Mouse (Mus musculus): Measurements from ENCODE around the gene Tmem203. TPM values are rescaled to one million over a fixed set of nuclear protein-coding genes. Genes with fewer than 3 reads are reported as not detected.
A peak's percentile ranks its signal among the peaks of the same experiment; 100 is the strongest.

Gene Tmem203
- polyA plus RNA-seq, 1 experiment from 2014 or later = 13.6 TPM

- H3K9ac ChIP-seq (ENCODE audit: low read length) = no peak overlapping the region
- no peak overlapping the region for H3K4me2 ChIP-seq (ENCODE audit: low read depth, low read length, severe bottlenecking)
- H3K27ac ChIP-seq (ENCODE audit: low read depth, low read length) = no peak overlapping the region
- peaks cover 52% of the 10 kb centered on the region for H3K27me3 ChIP-seq (ENCODE audit: control insufficient read depth, insufficient read depth, low read length)
- H3K4me3 ChIP-seq (ENCODE audit: low read depth, low read length) = no peak overlapping the region
- ATAC-seq (replicated peaks; ENCODE audit: low FRiP score) (no peak), DNase-seq (ENCODE audit: low spot score) (no peak)
- no peaks in the 10 kb centered on the region for H3K9me3 ChIP-seq (ENCODE audit: control insufficient read depth, low read length)
- WGBS = 79% methylated on average over 7 of the region's 7 CpGs
- peaks cover 3% of the 10 kb centered on the region; the same call in 1 of the 2 replicates for H3K4me1 ChIP-seq (replicated peaks; ENCODE audit: control insufficient read depth, insufficient read depth, low read length)
- H3K36me3 ChIP-seq (ENCODE audit: control insufficient read depth, insufficient read depth, low read length) = peaks cover 7% of the 10 kb centered on the region; the same call in 1 of the 2 replicates
These were observed 33.6 kb downstream of the Tmem203 start for GRCm38 (mm10) chr2:25288734-25289345.

GRCm38 (mm10) chr2:25289651-25290050 lies 34.4 kb downstream of the Tmem203 start, which contains the start of gene Lrrc26:
Gene Lrrc26 (plus strand): TSS chr2:25289915.
- DNase-seq (ENCODE audit: low spot score) = no peak
- ATAC-seq (replicated peaks; ENCODE audit: low FRiP score) = no peak
- Histone ChIP-seq H3K36me3 (ENCODE audit: control insufficient read depth, insufficient read depth, low read length) (peaks cover 5% of the 10 kb centered on the region; the same call in 1 of the 2 replicates), H3K4me3 (ENCODE audit: low read depth, low read length) (no peak within 1 kb of the TSS), H3K9ac (ENCODE audit: low read length) (no peak within 1 kb of the TSS), H3K4me1 (replicated peaks; ENCODE audit: control insufficient read depth, insufficient read depth, low read length) (peaks cover 3% of the 10 kb centered on the region; the same call in 1 of the 2 replicates), H3K4me2 (ENCODE audit: low read depth, low read length, severe bottlenecking) (no peak within 1 kb of the TSS), H3K27ac (ENCODE audit: low read depth, low read length) (no peak within 1 kb of the TSS), H3K27me3 (ENCODE audit: control insufficient read depth, insufficient read depth, low read length) (peaks cover 52% of the 10 kb centered on the region), H3K9me3 (ENCODE audit: control insufficient read depth, low read length) (no peaks in the 10 kb centered on the region)
- WGBS = 10% methylated on average over 11 of the region's 11 CpGs

- H3K9me3 ChIP-seq (ENCODE audit: control insufficient read depth, low read length) = no peaks in the 10 kb centered on the region
- ATAC-seq (replicated peaks; ENCODE audit: low FRiP score) (no peak), DNase-seq (ENCODE audit: low spot score) (no peak)
- peaks cover 3% of the 10 kb centered on the region; the same call in 1 of the 2 replicates for H3K36me3 ChIP-seq (ENCODE audit: control insufficient read depth, insufficient read depth, low read length)
- peaks cover 52% of the 10 kb centered on the region for H3K27me3 ChIP-seq (ENCODE audit: control insufficient read depth, insufficient read depth, low read length)
- H3K9ac ChIP-seq (ENCODE audit: low read length) = no peak overlapping the region
- H3K27ac ChIP-seq (ENCODE audit: low read depth, low read length) = no peak overlapping the region
- H3K4me3 ChIP-seq (ENCODE audit: low read depth, low read length) = no peak overlapping the region
- WGBS = 1% methylated on average over 54 of the region's 54 CpGs
- peaks cover 3% of the 10 kb centered on the region; the same call in 1 of the 2 replicates for H3K4me1 ChIP-seq (replicated peaks; ENCODE audit: control insufficient read depth, insufficient read depth, low read length)
- H3K4me2 ChIP-seq (ENCODE audit: low read depth, low read length, severe bottlenecking) = no peak overlapping the region
These were observed 35.0 kb downstream of the Tmem203 start for GRCm38 (mm10) chr2:25290101-25290815.

DNA sequence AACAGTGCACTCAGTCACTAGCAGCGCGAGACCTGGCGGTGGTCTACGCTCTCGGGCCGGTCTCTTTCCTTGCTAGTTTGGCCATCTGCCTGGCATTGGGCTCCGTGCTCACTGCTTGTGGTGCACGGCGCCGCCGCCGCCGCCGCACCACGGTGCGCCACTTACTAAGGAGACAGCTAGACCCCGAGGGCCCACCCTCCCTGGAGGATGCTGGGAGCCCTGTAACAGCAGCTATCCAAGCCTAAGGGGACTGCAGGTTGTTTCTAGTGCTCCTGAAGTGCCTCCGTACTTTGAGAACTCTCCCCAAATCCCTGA lies 35.5 kb downstream of the Tmem203 start:
- peaks cover 3% of the 10 kb centered on the region; the same call in 1 of the 2 replicates for H3K4me1 ChIP-seq (replicated peaks; ENCODE audit: control insufficient read depth, insufficient read depth, low read length)
- no peak overlapping the region for H3K27ac ChIP-seq (ENCODE audit: low read depth, low read length)
- H3K4me3 ChIP-seq (ENCODE audit: low read depth, low read length) = no peak overlapping the region
- H3K27me3 ChIP-seq (ENCODE audit: control insufficient read depth, insufficient read depth, low read length) = peaks cover 52% of the 10 kb centered on the region
- ATAC-seq (replicated peaks; ENCODE audit: low FRiP score) (no peak), DNase-seq (ENCODE audit: low spot score) (no peak)
- no peak overlapping the region for H3K9ac ChIP-seq (ENCODE audit: low read length)
- H3K9me3 ChIP-seq (ENCODE audit: control insufficient read depth, low read length) = no peaks in the 10 kb centered on the region
- peaks cover 2% of the 10 kb centered on the region; the same call in 1 of the 2 replicates for H3K36me3 ChIP-seq (ENCODE audit: control insufficient read depth, insufficient read depth, low read length)
- 2% methylated on average over 18 of the region's 18 CpGs for WGBS
- no peak overlapping the region for H3K4me2 ChIP-seq (ENCODE audit: low read depth, low read length, severe bottlenecking)

- Histone ChIP-seq H3K27ac (ENCODE audit: low read depth, low read length) (no peak overlapping the region), H3K4me1 (replicated peaks; ENCODE audit: control insufficient read depth, insufficient read depth, low read length) (peaks cover 3% of the 10 kb centered on the region; the same call in 1 of the 2 replicates), H3K4me2 (ENCODE audit: low read depth, low read length, severe bottlenecking) (peak overlapping the region; percentile 26; the same call in 1 of the 2 replicates), H3K4me3 (ENCODE audit: low read depth, low read length) (no peak overlapping the region), H3K9me3 (ENCODE audit: control insufficient read depth, low read length) (no peaks in the 10 kb centered on the region), H3K9ac (ENCODE audit: low read length) (no peak overlapping the region), H3K27me3 (ENCODE audit: control insufficient read depth, insufficient read depth, low read length) (peaks cover 52% of the 10 kb centered on the region), H3K36me3 (ENCODE audit: control insufficient read depth, insufficient read depth, low read length) (no peaks in the 10 kb centered on the region)
- ATAC-seq (replicated peaks; ENCODE audit: low FRiP score) (peak; percentile 25; the same call in 1 of the 2 replicates), DNase-seq (ENCODE audit: low spot score) (no peak)
- WGBS = 6% methylated on average over 31 of the region's 32 CpGs
These were observed 36.2 kb downstream of the Tmem203 start for GRCm38 (mm10) chr2:25291184-25292053.

DNA sequence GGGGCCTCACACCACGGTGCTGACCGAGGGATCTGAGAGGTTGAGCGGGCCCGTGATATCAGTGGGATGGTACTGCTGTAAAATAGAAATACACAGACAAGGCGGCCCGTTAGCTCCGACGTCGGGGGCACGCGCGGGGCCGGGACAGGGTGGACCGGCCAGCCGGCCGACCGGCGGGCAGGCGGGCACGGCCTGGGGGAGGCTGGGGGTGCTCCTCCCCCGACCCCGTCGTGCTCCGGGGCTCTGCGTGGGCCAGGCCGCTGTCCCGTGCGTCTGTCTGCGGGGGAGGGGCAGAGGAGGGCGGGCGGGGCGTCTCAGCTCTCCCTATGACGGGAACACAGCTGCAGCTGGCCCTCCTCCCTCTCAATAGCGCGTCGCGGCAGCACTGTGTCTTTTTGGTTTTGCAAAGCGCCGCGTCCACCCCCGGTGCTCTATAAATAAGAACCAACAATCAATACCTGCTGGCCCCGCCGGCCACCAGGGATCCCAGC lies 36.9 kb downstream of the Tmem203 start:
- Histone ChIP-seq H3K9ac (ENCODE audit: low read length) (peak overlapping the region; percentile 37; the same call in 1 of the 2 replicates), H3K4me3 (ENCODE audit: low read depth, low read length) (peak overlapping the region; percentile 15), H3K9me3 (ENCODE audit: control insufficient read depth, low read length) (no peaks in the 10 kb centered on the region), H3K4me2 (ENCODE audit: low read depth, low read length, severe bottlenecking) (peak overlapping the region; percentile 26; the same call in 1 of the 2 replicates), H3K27me3 (ENCODE audit: control insufficient read depth, insufficient read depth, low read length) (peaks cover 52% of the 10 kb centered on the region), H3K4me1 (replicated peaks; ENCODE audit: control insufficient read depth, insufficient read depth, low read length) (peaks cover 3% of the 10 kb centered on the region; the same call in 1 of the 2 replicates), H3K27ac (ENCODE audit: low read depth, low read length) (no peak overlapping the region), H3K36me3 (ENCODE audit: control insufficient read depth, insufficient read depth, low read length) (no peaks in the 10 kb centered on the region)
- DNase-seq (ENCODE audit: low spot score) (no peak), ATAC-seq (replicated peaks; ENCODE audit: low FRiP score) (no peak)
- 6% methylated on average over 40 of the region's 43 CpGs for WGBS

DNA sequence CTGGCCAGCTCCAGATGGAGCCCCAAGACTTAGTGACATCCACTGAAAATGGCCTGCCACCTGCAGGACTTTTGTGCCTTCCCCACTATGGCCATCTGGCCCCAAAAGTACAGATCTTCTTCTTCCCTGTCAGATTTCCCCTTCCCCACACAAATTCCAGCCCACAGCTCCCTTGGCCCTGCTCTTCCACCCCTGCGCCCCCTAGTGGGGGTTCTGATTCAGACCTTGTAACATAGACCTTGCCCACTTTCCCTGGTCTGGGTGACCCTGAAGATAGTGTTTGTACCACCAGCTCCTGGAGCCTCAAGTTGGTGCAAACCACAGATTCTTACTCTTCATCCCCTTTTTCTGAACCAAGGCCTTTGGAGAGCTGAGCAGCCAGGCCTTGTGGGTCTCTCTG lies 37.6 kb downstream of the Tmem203 start:
- WGBS = 0% methylated on average over 1 of the region's 1 CpGs
- H3K4me3 ChIP-seq (ENCODE audit: low read depth, low read length) = no peak overlapping the region
- ATAC-seq (replicated peaks; ENCODE audit: low FRiP score) = no peak

GRCm38 (mm10) chr2:25293706-25294105 lies 38.5 kb downstream of the Tmem203 start:
- DNase-seq (ENCODE audit: low spot score) (no peak), ATAC-seq (replicated peaks; ENCODE audit: low FRiP score) (no peak)
- H3K36me3 ChIP-seq (ENCODE audit: control insufficient read depth, insufficient read depth, low read length) = no peaks in the 10 kb centered on the region
- no peak overlapping the region for H3K4me2 ChIP-seq (ENCODE audit: low read depth, low read length, severe bottlenecking)
- H3K9me3 ChIP-seq (ENCODE audit: control insufficient read depth, low read length) = no peaks in the 10 kb centered on the region
- H3K27me3 ChIP-seq (ENCODE audit: control insufficient read depth, insufficient read depth, low read length) = peaks cover 44% of the 10 kb centered on the region
- H3K27ac ChIP-seq (ENCODE audit: low read depth, low read length) = no peak overlapping the region
- no peak overlapping the region for H3K9ac ChIP-seq (ENCODE audit: low read length)
- 72% methylated on average over 9 of the region's 9 CpGs for WGBS
- peaks cover 3% of the 10 kb centered on the region; the same call in 1 of the 2 replicates for H3K4me1 ChIP-seq (replicated peaks; ENCODE audit: control insufficient read depth, insufficient read depth, low read length)
- H3K4me3 ChIP-seq (ENCODE audit: low read depth, low read length) = no peak overlapping the region

More for the DNA sequence above, 37.6 kb downstream of the Tmem203 start:
- Histone ChIP-seq H3K4me2 (ENCODE audit: low read depth, low read length, severe bottlenecking) (no peak overlapping the region), H3K36me3 (ENCODE audit: control insufficient read depth, insufficient read depth, low read length) (no peaks in the 10 kb centered on the region), H3K9ac (ENCODE audit: low read length) (no peak overlapping the region), H3K27ac (ENCODE audit: low read depth, low read length) (no peak overlapping the region), H3K27me3 (ENCODE audit: control insufficient read depth, insufficient read depth, low read length) (peaks cover 52% of the 10 kb centered on the region), H3K9me3 (ENCODE audit: control insufficient read depth, low read length) (no peaks in the 10 kb centered on the region), H3K4me1 (replicated peaks; ENCODE audit: control insufficient read depth, insufficient read depth, low read length) (peaks cover 3% of the 10 kb centered on the region; the same call in 1 of the 2 replicates)
- DNase-seq (ENCODE audit: low spot score) = peak; percentile 90
